Mouse (Mus musculus) spleen, adult 2 months (tissue): ENCODE results near the gene Psmc1.

Experiments
- CTCF ChIP-seq: fragments of 200-500 bp; IDR thresholded peaks from 2 replicates; pipeline ENCODE4 v1.5.1; 2011; ENCODE audit warnings: mild to moderate bottlenecking, inconsistent platforms; ENCODE audit not compliant: insufficient read depth, insufficient read length, insufficient replicate concordance; ENCODE audit errors: extremely low read depth
- POLR2A ChIP-seq: fragments of 200-500 bp; IDR thresholded peaks from 2 replicates; pipeline ENCODE4 v1.6.1; 2011; ENCODE audit warnings: low read depth, low read length, inconsistent platforms

DNA sequence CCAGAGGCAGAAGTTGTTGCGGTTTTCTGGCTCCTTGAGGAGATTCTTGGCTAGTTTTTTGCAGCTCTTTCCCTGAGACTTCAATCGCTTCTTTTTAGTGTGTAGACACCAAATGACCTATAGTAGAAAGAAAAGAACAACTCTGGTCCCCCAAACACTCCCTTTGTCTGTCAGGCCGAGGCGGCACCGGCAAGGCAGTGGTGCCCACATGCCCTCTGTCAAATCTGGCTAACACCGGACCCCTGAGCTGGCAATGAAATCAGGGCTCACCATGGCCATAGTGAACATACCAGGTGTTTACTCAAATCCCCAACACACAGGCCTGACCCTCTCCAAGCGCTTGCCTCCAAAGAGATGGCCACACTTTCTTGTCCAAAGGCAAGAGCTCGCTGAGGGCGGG lies 21.2 kb downstream of the Psmc1 start:
- TF ChIP-seq CTCF (no peak), POLR2A (no peak)
